Mouse (Mus musculus) v-Abl transformed pro-B cells (cell line): ENCODE measurements at regions not wholly inside any gene's neighbourhood (a gene's known extent, or its start where the extent isn't known, plus 50 kb on each side); places are given as distances from the start of the nearest gene placed in this dataset.

Experiments
- in situ Hi-C, 2 experiments: fragments of 400-800 bp; cut with MboI; formaldehyde crosslinking; loops; one replicate each; pipeline ENCODE4 v1.15.1; 2025; ENCODE audit not compliant: unreplicated experiment in 2 of 2

GRCm38 (mm10) chr8:102845362-102845761 lies 59.9 kb upstream of the Cdh11 start:
- in situ Hi-C loops: no loop called here

GRCm38 (mm10) chr8:102860021-102860420 lies 74.6 kb upstream of the Cdh11 start:
- in situ Hi-C loops: no loop called here

GRCm38 (mm10) chr8:102899525-102899924 lies 114.1 kb upstream of the Cdh11 start:
- in situ Hi-C loops: no loop called here

- in situ Hi-C loops: no loop called here
Measured at GRCm38 (mm10) chr8:102900662-102901061, 115.2 kb upstream of the Cdh11 start.

GRCm38 (mm10) chr8:102907444-102907843 lies 122.0 kb upstream of the Cdh11 start:
- in situ Hi-C loops: no loop called here

- in situ Hi-C loops: no loop called here
Measured at GRCm38 (mm10) chr8:102931342-102931835, 145.9 kb upstream of the Cdh11 start.

GRCm38 (mm10) chr8:102938771-102939170 lies 153.3 kb upstream of the Cdh11 start:
- in situ Hi-C loops: no loop called here

GRCm38 (mm10) chr8:102945546-102945945 lies 160.1 kb upstream of the Cdh11 start:
- in situ Hi-C loops: no loop called here

- in situ Hi-C loops: no loop called here
Measured at GRCm38 (mm10) chr8:102978161-102978581, 192.7 kb upstream of the Cdh11 start.

GRCm38 (mm10) chr8:102983220-102983909 lies 197.9 kb upstream of the Cdh11 start:
- in situ Hi-C loops: no loop called here

- in situ Hi-C loops: no loop called here
Measured at GRCm38 (mm10) chr8:102983910-102984225, 198.4 kb upstream of the Cdh11 start.

GRCm38 (mm10) chr8:103007284-103007984 lies 222.0 kb upstream of the Cdh11 start:
- in situ Hi-C loops: no loop called here

GRCm38 (mm10) chr8:103019121-103019520 lies 233.7 kb upstream of the Cdh11 start:
- in situ Hi-C loops: no loop called here

GRCm38 (mm10) chr8:103023237-103023636 lies 237.8 kb upstream of the Cdh11 start:
- in situ Hi-C loops: no loop called here

GRCm38 (mm10) chr8:103031708-103032107 lies 246.3 kb upstream of the Cdh11 start:
- in situ Hi-C loops: no loop called here

- in situ Hi-C loops: no loop called here
Measured at GRCm38 (mm10) chr8:103033956-103034355, 248.5 kb upstream of the Cdh11 start.

GRCm38 (mm10) chr8:103072079-103072635 lies 286.7 kb upstream of the Cdh11 start:
- in situ Hi-C loops: no loop called here

GRCm38 (mm10) chr8:103072646-103073045 lies 287.2 kb upstream of the Cdh11 start:
- in situ Hi-C loops: no loop called here

GRCm38 (mm10) chr8:103078559-103078958 lies 293.1 kb upstream of the Cdh11 start:
- in situ Hi-C loops: no loop called here

- in situ Hi-C loops: no loop called here
Measured at GRCm38 (mm10) chr8:103086956-103087482, 301.6 kb upstream of the Cdh11 start.

GRCm38 (mm10) chr8:103096496-103097092 lies 311.2 kb upstream of the Cdh11 start:
- in situ Hi-C loops: no loop called here
